Mouse (Mus musculus): Measurements from ENCODE around the gene Gm17469. TPM values are rescaled to one million over a fixed set of nuclear protein-coding genes. Genes with fewer than 3 reads are reported as not detected.
"Not testable (repeated sequence)": the region's sequence is repeated elsewhere in the genome, so short reads cannot be mapped to it uniquely, and the experiment has no call there.

Gm17469 gene
- polyA plus RNA-seq (2016; fragmentation: Nextera tagmentation; extraction: Ambion mirVana): not detected in 2 replicates

- no CpG with 5 or more reads among the region's 4 CpGs for WGBS
- H3K4me1 ChIP-seq; H3K9ac ChIP-seq; H3K36me3 ChIP-seq; H3K4me2 ChIP-seq (replicated peaks); ATAC-seq (ENCODE audit: low FRiP score, low read depth); H3K9me3 ChIP-seq; H3K4me3 ChIP-seq; H3K27me3 ChIP-seq (replicated peaks); H3K27ac ChIP-seq: not testable (repeated sequence)
These were observed at the start of gene Gm17469 for GRCm38 (mm10) chrX:124629593-124629992. TSS of gene Gm17469 (plus strand) at chrX:124629893.

Other genes with a start within 250 kb of the Gm17469 start
- not detected in 2 replicates for gene Gm17584, start 129.3 kb upstream of the Gm17469 start, polyA plus RNA-seq (2016; fragmentation: Nextera tagmentation; extraction: Ambion mirVana)